Mouse (Mus musculus): ENCODE measurements at regions not wholly inside any gene's neighbourhood (a gene's known extent, or its start where the extent isn't known, plus 50 kb on each side); places are given as distances from the start of the nearest gene placed in this dataset.

DNA sequence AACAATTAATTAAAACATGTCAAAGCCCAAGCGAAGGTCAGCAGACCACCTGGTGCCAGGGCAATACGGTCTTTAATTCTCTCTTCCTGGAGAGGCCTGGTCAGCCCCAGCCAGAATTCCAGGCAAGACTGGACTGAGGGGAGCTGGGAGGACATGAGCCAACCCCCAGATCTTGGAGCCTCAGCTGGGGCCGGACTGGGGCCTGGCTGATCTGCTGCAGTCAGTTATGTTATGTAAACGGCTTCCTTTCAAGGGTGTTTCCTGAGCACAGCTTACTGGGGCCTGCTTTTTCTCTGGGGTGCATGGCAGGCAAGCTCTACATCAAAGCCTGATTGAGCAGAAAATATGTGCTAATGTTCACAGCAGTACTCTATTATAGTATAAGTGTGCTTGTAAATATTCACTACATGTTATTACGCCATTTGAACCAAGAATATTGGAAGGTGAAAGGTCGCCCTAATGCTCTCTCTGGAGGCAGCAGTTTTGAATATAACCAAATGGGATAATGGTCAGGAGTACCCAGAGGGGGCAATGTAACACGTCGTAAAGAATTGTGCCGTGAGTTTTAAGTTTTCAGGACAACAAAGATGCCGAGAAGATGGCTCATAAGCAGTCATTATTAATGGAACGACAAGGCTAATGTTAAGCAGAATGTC is 96.5 kb upstream of the Mgmt start:
- H3K27ac ChIP-seq = no peak overlapping the region
- ATAC-seq = no peak

DNA sequence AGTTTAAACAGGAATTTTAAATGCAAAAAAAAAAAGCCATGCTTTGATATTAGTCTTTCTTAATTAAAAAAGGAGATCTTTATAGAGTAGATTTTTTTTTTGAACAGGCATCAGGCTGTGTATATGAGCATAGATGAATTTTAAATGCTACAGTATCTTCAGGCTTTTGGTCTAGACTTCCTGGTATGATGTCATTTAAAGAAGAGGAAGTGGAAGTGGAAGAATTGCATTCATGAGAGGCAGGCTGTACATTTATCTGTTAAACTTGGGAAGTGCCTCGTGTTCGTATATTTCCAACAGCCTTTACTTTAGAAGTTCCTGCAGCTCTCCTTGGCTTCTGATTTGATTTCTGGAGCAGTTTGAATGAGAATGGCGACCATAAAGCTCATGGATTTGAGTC is 95.8 kb upstream of the Mgmt start:
- DNase-seq (ENCODE audit: low spot score) (no peak), ATAC-seq (no peak)
- H3K36me3 ChIP-seq (ENCODE audit: insufficient read depth, low read length) = no peaks in the 10 kb centered on the region
- no peak for TF ChIP-seq CTCF (IDR thresholded peaks at IDR 0.05; ENCODE audit: low read depth)
- WGBS = 82% methylated on average over 3 of the region's 3 CpGs
- no peak overlapping the region for H3K4me2 ChIP-seq (ENCODE audit: low read depth, low read length)
- no peaks in the 10 kb centered on the region for H3K27me3 ChIP-seq (ENCODE audit: insufficient read depth, low read length)
- H3K9ac ChIP-seq (replicated peaks; ENCODE audit: low read length) = no peak overlapping the region
- no peak overlapping the region for H3K4me3 ChIP-seq (ENCODE audit: low read length)
- no peaks in the 10 kb centered on the region for H3K9me3 ChIP-seq (ENCODE audit: low read length)
- H3K4me1 ChIP-seq (ENCODE audit: insufficient read depth, low read length) = no peaks in the 10 kb centered on the region
- no peak overlapping the region for H3K27ac ChIP-seq

More for the DNA sequence above, 96.5 kb upstream of the Mgmt start:
- Histone ChIP-seq H3K4me3 (ENCODE audit: low read length) (no peak overlapping the region), H3K4me1 (ENCODE audit: insufficient read depth, low read length) (no peaks in the 10 kb centered on the region), H3K9me3 (ENCODE audit: low read length) (no peaks in the 10 kb centered on the region), H3K4me2 (ENCODE audit: low read depth, low read length) (no peak overlapping the region), H3K27me3 (ENCODE audit: insufficient read depth, low read length) (no peaks in the 10 kb centered on the region), H3K36me3 (ENCODE audit: insufficient read depth, low read length) (no peaks in the 10 kb centered on the region), H3K9ac (replicated peaks; ENCODE audit: low read length) (no peak overlapping the region)
- 41% methylated on average over 11 of the region's 11 CpGs for WGBS
- TF ChIP-seq CTCF (IDR thresholded peaks at IDR 0.05; ENCODE audit: low read depth) = no peak
- DNase-seq (ENCODE audit: low spot score) = no peak

DNA sequence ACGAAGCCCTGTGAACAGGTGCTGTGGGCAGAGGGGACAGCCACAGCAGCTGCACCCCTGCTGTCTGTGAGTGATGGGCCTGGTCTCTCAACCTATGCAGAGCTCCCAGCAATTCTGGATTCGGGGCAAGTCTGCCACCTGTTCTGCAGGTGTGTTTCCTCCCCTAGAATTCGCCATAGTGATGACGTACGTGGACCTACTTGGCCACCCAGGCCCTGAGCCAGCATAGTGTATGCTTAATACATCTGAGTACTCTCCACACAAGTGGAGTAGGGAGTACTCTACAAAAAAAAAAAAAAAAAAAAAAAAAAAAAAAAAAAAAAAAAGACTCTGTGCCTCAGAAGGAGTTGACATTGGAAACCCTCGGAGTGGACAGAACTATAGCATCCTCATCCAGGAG is 87.3 kb upstream of the Mgmt start:
- Histone ChIP-seq H3K4me3 (ENCODE audit: low read length) (no peak overlapping the region), H3K9ac (replicated peaks; ENCODE audit: low read length) (no peak overlapping the region), H3K4me2 (ENCODE audit: low read depth, low read length) (no peak overlapping the region), H3K27ac (no peak overlapping the region), H3K9me3 (ENCODE audit: low read length) (no peaks in the 10 kb centered on the region), H3K27me3 (ENCODE audit: insufficient read depth, low read length) (no peaks in the 10 kb centered on the region), H3K4me1 (ENCODE audit: insufficient read depth, low read length) (no peaks in the 10 kb centered on the region), H3K36me3 (ENCODE audit: insufficient read depth, low read length) (no peaks in the 10 kb centered on the region)
- TF ChIP-seq CTCF (IDR thresholded peaks at IDR 0.05; ENCODE audit: low read depth) = no peak
- WGBS = 78% methylated on average over 6 of the region's 6 CpGs
- DNase-seq (ENCODE audit: low spot score) (no peak), ATAC-seq (no peak)

DNA sequence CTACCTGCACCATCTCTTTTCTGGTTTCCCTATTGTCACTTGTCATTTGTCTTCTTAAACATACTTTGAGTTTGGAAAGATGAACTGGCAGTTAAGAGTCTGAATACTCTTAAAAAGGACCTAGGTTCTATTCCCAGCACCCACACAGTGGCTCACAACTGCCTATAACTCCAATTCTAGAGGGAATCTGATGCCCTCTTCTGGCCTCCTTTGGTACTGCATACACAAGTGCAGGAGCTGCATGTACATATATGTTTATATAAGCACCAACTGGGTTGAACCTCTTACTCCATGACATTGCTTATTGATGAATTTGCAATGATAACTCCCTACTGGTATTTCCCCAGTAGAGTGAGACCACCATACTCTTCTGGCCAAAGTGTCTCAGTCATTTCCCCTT is 86.4 kb upstream of the Mgmt start:
- ATAC-seq (no peak), DNase-seq (ENCODE audit: low spot score) (no peak)
- H3K36me3 ChIP-seq (ENCODE audit: insufficient read depth, low read length) = no peaks in the 10 kb centered on the region
- H3K27ac ChIP-seq = no peak overlapping the region
- peak; percentile 13; the same call in 1 of the 2 replicates for TF ChIP-seq CTCF (IDR thresholded peaks at IDR 0.05; ENCODE audit: low read depth)
- H3K4me2 ChIP-seq (ENCODE audit: low read depth, low read length) = no peak overlapping the region
- H3K4me3 ChIP-seq (ENCODE audit: low read length) = no peak overlapping the region
- no peaks in the 10 kb centered on the region for H3K9me3 ChIP-seq (ENCODE audit: low read length)
- no peaks in the 10 kb centered on the region for H3K4me1 ChIP-seq (ENCODE audit: insufficient read depth, low read length)
- H3K27me3 ChIP-seq (ENCODE audit: insufficient read depth, low read length) = no peaks in the 10 kb centered on the region
- H3K9ac ChIP-seq (replicated peaks; ENCODE audit: low read length) = no peak overlapping the region

DNA sequence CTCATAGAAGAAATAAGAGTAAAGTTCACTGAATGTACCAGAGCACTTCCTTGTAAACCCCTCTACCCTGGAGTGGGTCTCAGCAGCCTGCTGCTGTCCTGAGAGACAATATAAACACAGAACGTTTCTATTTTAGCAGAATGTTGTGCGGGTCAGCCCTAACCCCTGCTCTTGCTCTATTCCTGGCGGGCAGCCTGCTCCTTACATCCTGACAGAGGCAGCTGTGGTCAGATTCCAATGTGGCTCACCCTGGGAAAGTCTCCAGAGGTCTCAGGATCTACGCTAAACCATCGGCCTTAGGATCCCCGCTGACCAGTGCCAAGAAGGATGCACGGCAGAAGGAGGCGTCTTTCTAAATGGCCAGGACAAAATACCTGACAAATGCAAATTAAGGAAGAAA is 84.8 kb upstream of the Mgmt start:
- H3K9me3 ChIP-seq (ENCODE audit: low read length) = no peaks in the 10 kb centered on the region
- H3K4me1 ChIP-seq (ENCODE audit: insufficient read depth, low read length) = no peaks in the 10 kb centered on the region
- no peaks in the 10 kb centered on the region for H3K36me3 ChIP-seq (ENCODE audit: insufficient read depth, low read length)
- no peaks in the 10 kb centered on the region for H3K27me3 ChIP-seq (ENCODE audit: insufficient read depth, low read length)
- 70% methylated on average over 8 of the region's 8 CpGs for WGBS
- no peak for DNase-seq (ENCODE audit: low spot score)
- no peak overlapping the region for H3K9ac ChIP-seq (replicated peaks; ENCODE audit: low read length)
- no peak for TF ChIP-seq CTCF (IDR thresholded peaks at IDR 0.05; ENCODE audit: low read depth)
- no peak for ATAC-seq
- no peak overlapping the region for H3K4me2 ChIP-seq (ENCODE audit: low read depth, low read length)
- no peak overlapping the region for H3K4me3 ChIP-seq (ENCODE audit: low read length)
- H3K27ac ChIP-seq = no peak overlapping the region

DNA sequence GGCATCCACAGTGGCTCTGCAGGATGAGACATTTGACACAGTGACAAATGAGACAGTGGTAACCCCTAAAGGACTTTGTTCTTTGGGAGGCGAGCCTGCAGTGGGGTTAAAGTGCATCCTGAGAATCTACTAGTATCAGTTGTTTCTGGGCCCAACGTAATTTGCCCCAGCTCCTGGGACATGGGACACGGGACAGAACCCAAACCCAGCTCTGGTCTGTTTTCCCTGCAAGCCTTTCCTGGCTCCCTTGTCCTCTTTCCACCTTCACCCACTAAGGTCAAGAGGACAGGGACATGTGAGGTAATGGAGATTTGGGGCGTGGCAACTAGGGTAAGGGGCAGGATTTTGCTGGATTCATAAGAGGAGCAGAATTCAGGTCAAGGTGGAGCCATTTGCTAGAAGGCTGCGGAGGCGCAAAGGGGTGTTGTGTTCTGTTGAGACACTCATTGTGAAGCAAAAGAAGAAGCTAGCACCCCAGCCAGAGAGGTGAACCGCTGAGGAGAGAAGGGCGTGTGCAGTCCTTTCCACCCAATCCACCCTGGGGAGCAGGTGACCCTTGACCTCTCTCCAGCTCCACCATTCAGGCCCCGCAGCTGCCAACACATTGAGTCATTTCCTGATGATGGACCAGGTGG is 80.6 kb upstream of the Mgmt start:
- H3K4me1 ChIP-seq (ENCODE audit: insufficient read depth, low read length) = no peaks in the 10 kb centered on the region
- WGBS = 83% methylated on average over 9 of the region's 9 CpGs
- H3K36me3 ChIP-seq (ENCODE audit: insufficient read depth, low read length) = no peaks in the 10 kb centered on the region
- DNase-seq (ENCODE audit: low spot score) (no peak), ATAC-seq (no peak)
- H3K9me3 ChIP-seq (ENCODE audit: low read length) = no peaks in the 10 kb centered on the region
- no peaks in the 10 kb centered on the region for H3K27me3 ChIP-seq (ENCODE audit: insufficient read depth, low read length)
- H3K9ac ChIP-seq (replicated peaks; ENCODE audit: low read length) = no peak overlapping the region
- no peak overlapping the region for H3K4me3 ChIP-seq (ENCODE audit: low read length)
- TF ChIP-seq CTCF (IDR thresholded peaks at IDR 0.05; ENCODE audit: low read depth) = no peak
- H3K27ac ChIP-seq = no peak overlapping the region
- H3K4me2 ChIP-seq (ENCODE audit: low read depth, low read length) = no peak overlapping the region

DNA sequence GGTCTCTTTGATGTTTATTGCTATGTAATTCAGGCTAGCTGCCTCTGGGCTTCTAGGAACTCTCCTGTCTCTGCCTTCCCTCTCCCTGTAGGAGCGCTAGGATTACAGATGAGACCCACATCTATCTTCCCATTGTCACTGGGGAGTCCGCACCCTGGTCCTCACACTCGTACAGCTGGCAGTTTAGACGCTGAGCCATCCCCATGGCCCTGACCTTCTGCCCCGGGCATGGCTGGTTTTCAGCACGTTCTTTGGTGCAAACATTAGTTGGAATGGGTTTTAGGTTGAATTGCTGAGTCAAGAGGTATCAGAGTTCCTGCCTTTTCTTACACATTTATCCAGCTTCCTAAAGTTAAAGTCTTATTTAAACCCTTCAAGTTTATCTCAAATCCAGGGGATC is 79.7 kb upstream of the Mgmt start:
- DNase-seq (ENCODE audit: low spot score) = no peak
- no peaks in the 10 kb centered on the region for H3K27me3 ChIP-seq (ENCODE audit: insufficient read depth, low read length)
- H3K4me2 ChIP-seq (ENCODE audit: low read depth, low read length) = no peak overlapping the region
- no peak for ATAC-seq
- H3K27ac ChIP-seq = no peak overlapping the region
- 82% methylated on average over 6 of the region's 6 CpGs for WGBS
- H3K9me3 ChIP-seq (ENCODE audit: low read length) = no peaks in the 10 kb centered on the region
- H3K9ac ChIP-seq (replicated peaks; ENCODE audit: low read length) = no peak overlapping the region
- no peak overlapping the region for H3K4me3 ChIP-seq (ENCODE audit: low read length)
- no peaks in the 10 kb centered on the region for H3K36me3 ChIP-seq (ENCODE audit: insufficient read depth, low read length)
- no peak for TF ChIP-seq CTCF (IDR thresholded peaks at IDR 0.05; ENCODE audit: low read depth)
- H3K4me1 ChIP-seq (ENCODE audit: insufficient read depth, low read length) = no peaks in the 10 kb centered on the region

Data from hindbrain, postnatal 0 days (tissue).